Mouse (Mus musculus) heart, postnatal 0 days (tissue): Measurements from ENCODE around the gene Dusp8. TPM values are rescaled to one million over a fixed set of nuclear protein-coding genes. Genes with fewer than 3 reads are reported as not detected.

Experiments used
- ATAC-seq: fragments of 200-750 bp; cut with Nextera tagmentation; 2 replicates; pipeline ENCODE4 v1.8.0; 2017; ENCODE audit warnings: low read depth, moderate number of reproducible peaks, moderate library complexity; ENCODE audit not compliant: insufficient read depth
- DNase-seq: peaks from one replicate; pipeline ENCODE4 v3.0.0-alpha.2; 2016; ENCODE audit warnings: low spot score
- H3K27ac ChIP-seq: fragments of 300-500 bp; sonication (generic); 2 replicates; pipeline ENCODE4 v1.5.1; 2014; ENCODE audit warnings: low read depth, mild to moderate bottlenecking
- H3K27me3 ChIP-seq: fragments of 300-500 bp; sonication (generic); 2 replicates; pipeline ENCODE4 v1.6.1; 2014; ENCODE audit warnings: low read length, mixed read lengths; ENCODE audit not compliant: control insufficient read depth, insufficient read depth
- H3K36me3 ChIP-seq: fragments of 300-500 bp; sonication (generic); replicated peaks from 2 replicates; pipeline ENCODE4 v1.6.1; 2014; ENCODE audit warnings: low read length, mixed read lengths; ENCODE audit not compliant: control insufficient read depth, insufficient read depth
- H3K4me1 ChIP-seq: fragments of 300-500 bp; sonication (generic); 2 replicates; pipeline ENCODE4 v1.6.1; 2014; ENCODE audit warnings: antibody characterized with exemption; ENCODE audit not compliant: control insufficient read depth, insufficient read depth
- H3K4me2 ChIP-seq: fragments of 300-500 bp; sonication (generic); 2 replicates; pipeline ENCODE4 v1.6.1; 2014; ENCODE audit warnings: low read depth, mild to moderate bottlenecking, low read length, moderate library complexity
- H3K4me3 ChIP-seq: fragments of 300-500 bp; sonication (generic); 2 replicates; pipeline ENCODE4 v1.5.1; 2014; ENCODE audit warnings: low read depth, low read length
- H3K9ac ChIP-seq: fragments of 300-500 bp; sonication (generic); replicated peaks from 2 replicates; pipeline ENCODE4 v1.6.1; 2014; ENCODE audit warnings: low read depth, low read length, mixed read lengths
- H3K9me3 ChIP-seq: fragments of 300-500 bp; sonication (generic); replicated peaks from 2 replicates; pipeline ENCODE4 v1.6.1; 2016; ENCODE audit warnings: low read length; ENCODE audit not compliant: control insufficient read depth
- CTCF ChIP-seq: IDR thresholded peaks from 2 replicates; pipeline ENCODE4 v1.5.1; 2016; ENCODE audit warnings: antibody characterized with exemption, control low read depth, low read depth
- EP300 ChIP-seq: IDR thresholded peaks from 2 replicates; pipeline ENCODE4 v1.6.1; 2016; ENCODE audit warnings: antibody characterized with exemption, low read depth
- WGBS: fragments of 180-500 bp; shearing (Covaris S2); extraction: QIAGEN DNeasy Blood & Tissue Kit; methylation state at CpG from one replicate; pipeline ENCODE4 v1.1.7; 2014; 5-methylcytosine and 5-hydroxymethylcytosine counted together
- polyA plus RNA-seq: library from polyadenylated mRNA; unstranded; fragments of >200 nt; fragmentation: Nextera tagmentation; extraction: Ambion mirVana; gene quantifications from 2 replicates; pipeline ENCODE4 v1.2.1, GENCODE M21; 2015
- total RNA-seq: library from RNA; depleted of rRNA; stranded (reverse); fragments of >200 nt; gene quantifications from 2 replicates; pipeline ENCODE4 v1.2.3, GENCODE M21; 2014; ENCODE audit warnings: low replicate concordance

Dusp8 gene
- total and polyA plus RNA-seq, 2 experiments from 2014 or later: 9.0 to 31.4 TPM

DNA sequence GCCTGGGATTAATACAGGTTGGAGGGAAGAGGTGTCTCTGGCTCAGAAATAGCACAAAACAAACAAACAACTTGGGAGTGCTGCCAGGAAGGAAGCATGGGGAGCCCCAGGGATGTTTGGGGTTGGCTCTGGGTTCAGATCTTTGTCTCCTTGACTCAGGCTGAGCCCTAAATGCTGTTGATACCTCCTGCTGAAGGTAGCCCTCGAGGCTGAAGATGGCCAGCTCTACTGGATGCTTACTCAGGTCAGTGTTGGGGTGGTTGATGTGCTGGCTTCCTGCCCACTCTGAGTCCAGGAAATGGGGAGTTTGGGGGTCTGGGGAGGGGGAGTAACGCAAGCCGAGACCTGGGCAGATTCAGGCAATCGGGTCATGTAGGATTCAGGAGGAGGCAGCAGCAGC is 1.1 kb upstream of the Dusp8 start:
- H3K4me1 ChIP-seq: peaks cover 31% of the 10 kb centered on the region

DNA sequence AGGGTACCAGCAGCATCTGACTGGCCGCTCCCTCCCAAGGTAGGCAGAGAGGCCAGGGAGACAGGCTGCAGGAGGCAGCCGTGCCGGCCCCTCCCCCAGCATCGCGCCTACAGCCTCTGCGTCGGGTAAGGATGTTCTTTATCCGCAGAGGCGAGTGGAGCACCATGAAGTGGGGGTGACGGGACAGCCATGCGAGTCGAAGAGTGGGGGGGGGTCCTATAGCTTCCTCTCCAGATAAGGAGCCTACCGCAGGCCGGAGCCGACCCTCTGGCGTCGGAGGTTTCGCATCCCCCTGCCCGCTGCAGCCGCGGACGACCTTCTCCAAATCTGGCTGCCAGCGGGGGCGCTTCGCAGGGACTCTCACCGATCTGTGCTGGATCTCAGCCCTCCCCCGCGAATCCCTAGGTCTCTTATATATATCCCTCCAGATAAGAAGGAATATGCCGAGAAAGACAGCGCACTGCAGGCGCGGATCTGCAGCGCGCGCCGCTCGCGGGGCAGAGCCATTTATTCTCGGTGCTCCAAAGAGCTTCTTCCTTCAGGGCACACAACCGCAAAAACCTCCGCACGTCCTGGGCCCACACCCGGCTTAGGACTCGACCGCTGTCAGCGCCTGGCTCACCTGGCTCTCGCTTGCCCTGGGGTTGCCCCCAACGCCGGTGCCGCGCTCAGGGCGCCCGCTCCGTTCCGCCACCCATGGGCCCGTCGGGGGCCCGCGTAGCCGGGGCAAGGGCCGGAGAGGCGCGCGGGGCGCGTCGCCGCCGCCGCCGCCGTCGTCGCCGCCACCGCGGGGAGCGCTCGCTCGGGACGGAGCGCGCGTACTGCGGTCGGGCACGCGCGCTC is 1.1 kb downstream of the Dusp8 start:
- under 1% methylated on average over 87 of the region's 89 CpGs for WGBS
- Histone ChIP-seq H3K4me2 (peak overlapping the region; percentile 78), H3K9ac (peak overlapping the region; percentile 90), H3K4me3 (peak overlapping the region; percentile 85), H3K9me3 (no peaks in the 10 kb centered on the region), H3K27ac (peak overlapping the region; percentile 88), H3K4me1 (peaks cover 39% of the 10 kb centered on the region), H3K36me3 (no peaks in the 10 kb centered on the region), H3K27me3 (peaks cover 14% of the 10 kb centered on the region)
- DNase-seq (peak; percentile 29), ATAC-seq (peak; percentile 45)
- no peak for TF ChIP-seq CTCF
- TF ChIP-seq EP300: no peak

More for the DNA sequence above, 1.1 kb upstream of the Dusp8 start:
- H3K9ac ChIP-seq: no peak overlapping the region
- peaks cover 14% of the 10 kb centered on the region for H3K27me3 ChIP-seq
- ATAC-seq: no peak
- no peak overlapping the region for H3K4me3 ChIP-seq
- no peaks in the 10 kb centered on the region for H3K36me3 ChIP-seq
- WGBS: 58% methylated on average over 4 of the region's 4 CpGs
- H3K4me2 ChIP-seq: no peak overlapping the region
- no peak for TF ChIP-seq CTCF
- TF ChIP-seq EP300: no peak
- no peaks in the 10 kb centered on the region for H3K9me3 ChIP-seq
- no peak for DNase-seq
- H3K27ac ChIP-seq: no peak overlapping the region

DNA sequence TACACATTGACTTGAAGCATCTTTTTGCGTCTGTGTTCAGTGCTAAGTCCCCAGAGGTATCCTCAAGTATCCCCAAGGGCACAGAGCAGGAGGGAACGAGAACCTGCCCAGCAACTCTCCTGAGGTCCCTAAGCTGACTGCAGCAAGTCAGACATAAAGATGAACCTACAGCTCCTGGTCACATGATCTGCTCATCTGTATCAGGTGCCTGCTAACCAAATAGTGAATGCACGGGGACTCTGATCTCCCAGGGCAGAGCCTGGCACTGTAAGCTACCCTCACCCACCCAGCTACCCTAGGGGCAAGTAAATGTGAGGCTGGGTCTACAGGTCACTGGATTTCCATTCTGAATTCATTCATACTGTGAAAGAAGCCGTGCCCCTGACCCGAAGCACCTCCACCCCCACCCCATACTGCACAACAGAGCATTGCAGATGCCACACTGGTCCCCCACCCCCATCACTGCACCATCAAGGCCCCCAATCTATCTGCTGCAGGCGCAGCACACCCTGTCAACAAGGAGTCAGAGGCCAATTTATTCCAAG is 1.9 kb downstream of the Dusp8 start:
- H3K4me3 ChIP-seq: peak overlapping the region; percentile 85
- DNase-seq (no peak), ATAC-seq (no peak)
- no peak for TF ChIP-seq CTCF
- no peak for TF ChIP-seq EP300
- no peak overlapping the region for H3K27ac ChIP-seq
- H3K36me3 ChIP-seq: no peaks in the 10 kb centered on the region
- no peaks in the 10 kb centered on the region for H3K9me3 ChIP-seq
- H3K4me2 ChIP-seq: peak overlapping the region; percentile 78
- H3K9ac ChIP-seq: peak overlapping the region; percentile 90
- peaks cover 46% of the 10 kb centered on the region for H3K4me1 ChIP-seq
- 32% methylated on average over 6 of the region's 6 CpGs for WGBS
- peaks cover 14% of the 10 kb centered on the region for H3K27me3 ChIP-seq

DNA sequence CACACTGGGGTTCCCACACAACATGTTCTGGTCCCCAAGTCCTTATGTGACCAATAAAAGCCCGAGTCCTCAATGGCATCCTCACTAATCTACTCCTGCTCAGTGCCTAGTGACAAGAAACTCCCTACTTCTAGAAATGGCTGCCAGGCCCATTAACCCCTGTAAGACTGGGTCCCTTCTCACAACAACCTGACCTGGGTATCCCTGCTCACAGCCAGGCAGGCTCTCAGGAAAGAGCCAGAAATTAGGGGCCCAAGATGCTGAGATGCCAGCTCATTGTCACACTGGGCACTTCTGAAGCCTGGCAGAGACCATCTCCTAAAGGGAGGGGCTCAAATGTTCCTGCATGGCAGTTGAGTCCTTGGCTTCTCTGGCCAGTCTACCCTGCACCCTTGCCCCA is 2.7 kb downstream of the Dusp8 start:
- Histone ChIP-seq H3K4me3 (peak overlapping the region; percentile 12; the same call in 1 of the 2 replicates), H3K4me2 (peak overlapping the region; percentile 78), H3K27me3 (peaks cover 14% of the 10 kb centered on the region), H3K4me1 (peaks cover 51% of the 10 kb centered on the region), H3K9ac (0 out of 2 replicates have a peak overlapping the region, but pooled peaks have one; percentile 16), H3K9me3 (no peaks in the 10 kb centered on the region), H3K27ac (no peak overlapping the region), H3K36me3 (peaks cover 6% of the 10 kb centered on the region)
- DNase-seq: no peak
- 41% methylated on average over 1 of the region's 1 CpGs for whole genome bisulfite sequencing
- no peak for TF ChIP-seq CTCF
- no peak for TF ChIP-seq EP300
- no peak for ATAC-seq

DNA sequence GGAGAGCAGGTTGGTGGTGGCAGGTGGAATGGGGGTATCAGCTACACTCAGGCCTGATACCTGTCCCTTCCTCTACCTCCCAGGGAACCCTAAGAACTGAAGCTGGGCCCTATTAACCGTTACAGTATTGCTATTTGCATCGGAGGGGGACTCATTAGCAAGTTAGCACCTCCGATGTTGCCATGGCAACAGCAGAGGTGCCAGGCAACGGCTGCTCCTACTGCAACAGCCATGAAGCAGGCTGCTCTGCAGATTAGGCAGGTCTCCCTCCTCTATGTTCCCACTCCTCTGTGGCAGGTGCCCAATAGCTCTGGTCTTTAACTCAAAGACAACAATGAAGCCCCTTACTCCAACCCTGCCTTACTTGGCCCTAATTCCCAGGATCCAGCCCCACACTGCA is 3.8 kb downstream of the Dusp8 start:
- Histone ChIP-seq H3K4me1 (peaks cover 51% of the 10 kb centered on the region), H3K27me3 (peaks cover 10% of the 10 kb centered on the region), H3K9ac (no peak overlapping the region), H3K27ac (no peak overlapping the region), H3K4me2 (no peak overlapping the region), H3K36me3 (peaks cover 15% of the 10 kb centered on the region), H3K9me3 (no peaks in the 10 kb centered on the region), H3K4me3 (no peak overlapping the region)
- ATAC-seq (no peak), DNase-seq (no peak)
- no peak for TF ChIP-seq EP300
- WGBS: 16% methylated on average over 4 of the region's 4 CpGs
